Mouse (Mus musculus) c-Kit-positive CD71-negative TER-119-negative erythroid progenitor cells, embryonic 14.5 days (primary cell): Measurements from ENCODE around the gene Gatd1.

Source experiments
- DNase-seq: peaks from one replicate; pipeline ENCODE4 v3.0.0-alpha.2; 2013; ENCODE audit warnings: low read depth

Gene Gatd1

GRCm38 (mm10) chr7:141441460-141441859, 27.5 kb upstream of the Gatd1 start:
- no peak for DNase-seq

GRCm38 (mm10) chr7:141440613-141441012, 26.7 kb upstream of the Gatd1 start:
- DNase-seq, result no peak

GRCm38 (mm10) chr7:141439811-141440210, 25.9 kb upstream of the Gatd1 start:
- no peak for DNase-seq

- DNase-seq, result no peak
Measured at GRCm38 (mm10) chr7:141439140-141439679, 25.3 kb upstream of the Gatd1 start.

GRCm38 (mm10) chr7:141438201-141438968, 24.4 kb upstream of the Gatd1 start:
- DNase-seq, result no peak

GRCm38 (mm10) chr7:141437178-141438120, 23.5 kb upstream of the Gatd1 start, which contains the start of gene Slc25a22:
Slc25a22 (minus strand) TSS chr7:141437892.
- DNase-seq, result no peak

GRCm38 (mm10) chr7:141436523-141436892, 22.6 kb upstream of the Gatd1 start:
- no peak for DNase-seq

GRCm38 (mm10) chr7:141435856-141436522, 22.1 kb upstream of the Gatd1 start:
- DNase-seq, result no peak

- peak; percentile 56 for DNase-seq
Measured at GRCm38 (mm10) chr7:141435129-141435855, 21.4 kb upstream of the Gatd1 start.

GRCm38 (mm10) chr7:141434464-141434863, 20.5 kb upstream of the Gatd1 start:
- DNase-seq, result no peak

GRCm38 (mm10) chr7:141433517-141434400, 19.8 kb upstream of the Gatd1 start:
- DNase-seq, result no peak

- DNase-seq, result no peak
Measured at GRCm38 (mm10) chr7:141432741-141433516, 19.0 kb upstream of the Gatd1 start.

GRCm38 (mm10) chr7:141432186-141432611, 18.3 kb upstream of the Gatd1 start:
- DNase-seq, result no peak

- DNase-seq, result no peak
Measured at GRCm38 (mm10) chr7:141431434-141432185, 17.7 kb upstream of the Gatd1 start.

GRCm38 (mm10) chr7:141430585-141431240, 16.8 kb upstream of the Gatd1 start:
- no peak for DNase-seq

- no peak for DNase-seq
Measured at GRCm38 (mm10) chr7:141429840-141430584, 16.1 kb upstream of the Gatd1 start.

GRCm38 (mm10) chr7:141429310-141429709, 15.4 kb upstream of the Gatd1 start, which contains the start of gene Cend1:
Cend1 (minus strand) TSS chr7:141429491.
- DNase-seq, result no peak
